Mouse (Mus musculus) liver, embryonic 16.5 days (tissue): ENCODE measurements at regions not wholly inside any gene's neighbourhood (a gene's known extent, or its start where the extent isn't known, plus 50 kb on each side); places are given as distances from the start of the nearest gene placed in this dataset.

ENCODE experiments used
- ATAC-seq: fragments of 200-750 bp; cut with Nextera tagmentation; 2 replicates; pipeline ENCODE4 v1.8.0; 2017; ENCODE audit warnings: low read depth, mild to moderate bottlenecking, moderate number of reproducible peaks, moderate library complexity
- H3K27ac ChIP-seq: fragments of 300-500 bp; sonication (generic); 2 replicates; pipeline ENCODE4 v1.5.1; 2014; ENCODE audit warnings: mild to moderate bottlenecking, low read length
- H3K27me3 ChIP-seq: fragments of 300-500 bp; sonication (generic); 2 replicates; pipeline ENCODE4 v1.6.1; 2014; ENCODE audit warnings: low read depth, low read length, mixed read lengths; ENCODE audit not compliant: control insufficient read depth, insufficient read depth
- H3K36me3 ChIP-seq: fragments of 300-500 bp; sonication (generic); 2 replicates; pipeline ENCODE4 v1.6.1; 2014; ENCODE audit warnings: mild to moderate bottlenecking; ENCODE audit not compliant: control insufficient read depth, insufficient read depth
- H3K4me1 ChIP-seq: fragments of 300-500 bp; sonication (generic); 2 replicates; pipeline ENCODE4 v1.6.1; 2014; ENCODE audit warnings: low read depth, low read length, mixed read lengths; ENCODE audit not compliant: control insufficient read depth
- H3K4me2 ChIP-seq: fragments of 300-500 bp; sonication (generic); 2 replicates; pipeline ENCODE4 v1.6.1; 2014; ENCODE audit warnings: low read depth, low read length, mixed read lengths
- H3K4me3 ChIP-seq: fragments of 300-500 bp; sonication (generic); 2 replicates; pipeline ENCODE4 v1.5.1; 2014; ENCODE audit warnings: low read depth, mild to moderate bottlenecking, low read length
- H3K9ac ChIP-seq: fragments of 300-500 bp; sonication (generic); 2 replicates; pipeline ENCODE4 v1.6.1; 2014; ENCODE audit warnings: low read depth, low read length
- H3K9me3 ChIP-seq: fragments of 300-500 bp; sonication (generic); replicated peaks from 2 replicates; pipeline ENCODE4 v1.6.1; 2016; ENCODE audit warnings: low read length; ENCODE audit not compliant: control insufficient read depth
- WGBS: fragments of 180-500 bp; shearing (Covaris S2); extraction: QIAGEN DNeasy Blood & Tissue Kit; methylation state at CpG from one replicate; pipeline ENCODE4 v1.1.7; 2014; ENCODE audit not compliant: insufficient replicate concordance; 5-methylcytosine and 5-hydroxymethylcytosine counted together

DNA sequence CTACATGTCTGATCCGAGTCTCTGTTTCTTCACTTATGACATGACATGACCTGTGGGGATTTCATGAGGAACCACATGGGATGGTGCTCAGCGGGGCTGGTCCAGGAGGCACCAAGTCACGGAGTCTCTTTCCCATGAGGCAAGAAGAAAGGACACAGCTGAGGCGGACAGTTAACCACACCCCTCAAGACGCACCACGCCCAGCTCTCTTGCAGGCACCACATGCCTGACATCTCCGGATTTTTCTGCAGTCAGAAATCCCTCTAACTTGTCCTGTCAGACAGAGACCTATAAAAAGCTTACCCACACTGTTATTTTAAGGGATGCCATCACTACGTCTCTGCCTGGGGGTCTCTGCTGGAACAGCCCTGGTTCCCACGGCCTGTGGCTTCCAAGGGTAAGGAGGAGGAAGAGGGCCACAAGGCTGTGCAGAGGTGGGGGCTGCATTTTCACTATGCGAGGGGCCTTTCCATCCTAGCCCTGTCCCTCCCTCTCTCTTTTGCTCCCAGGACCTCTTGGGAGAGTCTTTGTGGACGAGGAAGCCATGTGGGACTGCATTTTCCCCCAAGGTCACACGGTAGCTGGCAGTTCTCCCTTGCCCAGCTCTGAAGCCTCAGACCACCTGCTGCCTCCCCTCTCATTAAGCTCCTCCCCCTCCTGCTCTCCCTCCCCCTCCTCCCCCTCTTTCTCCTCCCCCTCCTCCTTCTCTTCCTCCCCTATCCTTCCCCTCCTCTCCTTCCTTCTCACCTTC, 154.6 kb upstream of the Gm26897 start:
- H3K4me1 ChIP-seq = no peaks in the 10 kb centered on the region
- H3K36me3 ChIP-seq = no peaks in the 10 kb centered on the region
- no peak overlapping the region for H3K9ac ChIP-seq
- H3K9me3 ChIP-seq = no peaks in the 10 kb centered on the region
- ATAC-seq = no peak
- no peak overlapping the region for H3K4me2 ChIP-seq
- no peak overlapping the region for H3K4me3 ChIP-seq
- H3K27ac ChIP-seq = no peak overlapping the region
- WGBS = 18% methylated on average over 12 of the region's 12 CpGs
- H3K27me3 ChIP-seq = peaks cover 26% of the 10 kb centered on the region

DNA sequence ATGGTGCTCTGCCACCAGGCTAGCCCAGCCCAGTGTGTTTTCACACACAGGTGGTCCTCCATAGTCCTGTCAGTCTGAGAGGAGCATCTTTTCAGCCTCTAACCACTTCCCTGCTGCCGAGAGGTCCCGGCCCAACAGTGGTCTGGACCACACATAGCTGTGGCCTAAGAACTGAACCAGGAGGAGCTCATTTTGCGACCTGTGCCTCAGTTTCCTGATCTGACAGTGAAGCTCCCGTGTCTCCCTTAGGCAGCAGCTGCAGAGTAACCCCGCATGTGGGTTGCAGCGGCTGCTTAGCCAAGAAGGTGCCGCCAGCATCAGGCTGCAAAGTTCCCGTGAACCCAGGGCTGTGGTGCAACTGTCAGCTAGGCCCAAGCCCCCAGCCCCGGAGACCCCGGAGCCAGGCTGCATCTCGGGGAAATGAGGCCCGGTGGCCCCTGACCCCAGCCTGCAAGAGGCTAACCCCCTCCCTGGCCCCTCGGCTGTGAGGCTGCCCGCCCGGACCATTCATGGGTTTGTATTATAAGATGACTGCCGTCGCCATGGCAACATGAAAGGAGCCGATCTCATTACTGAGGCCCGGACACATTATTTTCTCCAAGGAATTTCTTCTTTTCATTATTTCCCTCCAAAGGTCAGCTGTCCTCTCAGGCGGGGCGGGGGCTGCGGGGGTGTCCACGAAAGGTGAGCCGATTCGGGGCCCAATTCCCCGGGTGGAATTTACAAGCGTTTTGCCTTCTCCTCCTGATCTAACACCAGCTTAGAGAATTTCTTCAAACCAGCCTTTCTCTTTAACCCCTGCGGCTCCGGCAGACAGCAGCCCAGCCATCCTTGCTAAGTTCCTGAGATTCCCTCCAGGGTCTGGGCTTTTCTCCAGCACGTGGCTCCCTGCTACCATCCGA, 152.6 kb upstream of the Gm26897 start:
- no peak for ATAC-seq
- Histone ChIP-seq H3K27me3 (peaks cover 26% of the 10 kb centered on the region), H3K4me2 (no peak overlapping the region)

DNA sequence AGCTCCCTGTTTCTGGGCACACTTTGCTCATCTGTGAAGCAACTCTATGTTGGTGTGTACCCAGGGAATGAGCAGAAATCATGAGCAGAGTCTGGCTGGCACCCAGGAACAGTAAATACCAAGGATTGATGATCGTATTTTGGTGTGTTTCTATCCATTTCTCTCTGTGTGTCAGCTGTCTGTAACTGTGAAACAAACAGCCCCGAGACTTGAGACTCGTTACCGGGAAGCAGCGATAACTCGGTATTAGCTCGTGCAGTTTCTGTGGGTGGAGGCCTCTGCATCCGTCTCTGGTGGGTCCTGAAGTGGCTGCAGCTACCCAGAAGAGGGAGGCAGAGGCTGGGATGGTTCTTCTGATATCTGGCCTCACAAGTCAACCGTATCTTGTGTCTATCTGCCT, 151.7 kb upstream of the Gm26897 start:
- no peaks in the 10 kb centered on the region for H3K4me1 ChIP-seq
- no peak for ATAC-seq
- peaks cover 26% of the 10 kb centered on the region for H3K27me3 ChIP-seq
- no peak overlapping the region for H3K4me2 ChIP-seq
- H3K9me3 ChIP-seq = no peaks in the 10 kb centered on the region
- H3K27ac ChIP-seq = no peak overlapping the region
- no peak overlapping the region for H3K9ac ChIP-seq
- 46% methylated on average over 9 of the region's 9 CpGs for WGBS
- no peak overlapping the region for H3K4me3 ChIP-seq
- no peaks in the 10 kb centered on the region for H3K36me3 ChIP-seq

More for the DNA sequence above, 152.6 kb upstream of the Gm26897 start:
- Histone ChIP-seq H3K36me3 (no peaks in the 10 kb centered on the region), H3K4me3 (no peak overlapping the region), H3K9ac (no peak overlapping the region), H3K4me1 (no peaks in the 10 kb centered on the region), H3K27ac (no peak overlapping the region), H3K9me3 (no peaks in the 10 kb centered on the region)
- WGBS = 7% methylated on average over 31 of the region's 31 CpGs

DNA sequence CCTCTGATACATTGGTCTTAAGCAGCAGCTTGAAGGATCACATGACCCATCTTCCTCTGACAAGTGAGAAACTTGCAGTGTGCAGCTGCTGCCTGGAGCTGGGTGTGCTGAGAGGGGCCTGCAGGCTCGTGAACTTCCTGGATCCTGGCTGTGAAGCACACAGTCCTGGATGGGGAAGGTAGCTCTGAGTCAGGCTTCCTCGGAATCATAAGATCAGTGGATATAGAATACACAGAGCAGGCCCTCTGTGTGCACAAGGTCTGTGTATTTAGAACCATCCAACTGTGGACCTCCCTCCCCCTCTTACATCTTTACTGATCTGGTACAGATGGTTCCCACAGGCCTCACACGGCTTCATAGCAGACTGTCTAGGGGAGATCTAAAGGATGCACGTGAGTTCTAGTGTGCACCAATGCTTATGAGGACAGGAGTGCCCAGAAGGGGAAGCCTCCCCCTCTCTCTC, 143.1 kb upstream of the Gm26897 start:
- no peak for ATAC-seq
- no peak overlapping the region for H3K9ac ChIP-seq

DNA sequence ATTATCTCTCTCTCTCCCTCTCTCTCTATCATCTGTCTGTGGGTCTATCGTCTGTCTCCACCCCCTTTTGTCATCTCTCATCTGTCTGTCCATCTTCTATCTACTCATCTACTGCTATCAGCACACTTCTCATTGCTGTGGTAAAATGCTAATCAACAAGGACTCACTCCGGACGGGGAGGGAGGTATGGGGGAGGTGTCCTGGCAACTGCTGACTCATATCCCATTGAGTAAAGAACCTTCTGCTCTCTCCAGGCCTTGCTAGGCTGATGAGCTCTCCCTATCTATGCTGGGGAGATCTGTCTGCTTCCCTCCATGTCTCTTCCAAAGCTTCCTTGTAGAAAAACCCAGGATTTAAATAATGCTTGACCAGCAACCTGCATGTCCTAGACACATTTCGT, 140.9 kb upstream of the Gm26897 start:
- Histone ChIP-seq H3K4me3 (no peak overlapping the region), H3K4me1 (no peaks in the 10 kb centered on the region), H3K27ac (no peak overlapping the region), H3K9me3 (no peaks in the 10 kb centered on the region), H3K36me3 (no peaks in the 10 kb centered on the region), H3K4me2 (no peak overlapping the region), H3K27me3 (no peaks in the 10 kb centered on the region), H3K9ac (no peak overlapping the region)
- 26% methylated on average over 4 of the region's 4 CpGs for WGBS
- ATAC-seq = no peak

More for the DNA sequence above, 143.1 kb upstream of the Gm26897 start:
- Histone ChIP-seq H3K4me3 (no peak overlapping the region), H3K27ac (no peak overlapping the region), H3K4me2 (no peak overlapping the region), H3K27me3 (no peaks in the 10 kb centered on the region), H3K4me1 (no peaks in the 10 kb centered on the region), H3K36me3 (no peaks in the 10 kb centered on the region), H3K9me3 (no peaks in the 10 kb centered on the region)
- 9% methylated on average over 4 of the region's 4 CpGs for WGBS

DNA sequence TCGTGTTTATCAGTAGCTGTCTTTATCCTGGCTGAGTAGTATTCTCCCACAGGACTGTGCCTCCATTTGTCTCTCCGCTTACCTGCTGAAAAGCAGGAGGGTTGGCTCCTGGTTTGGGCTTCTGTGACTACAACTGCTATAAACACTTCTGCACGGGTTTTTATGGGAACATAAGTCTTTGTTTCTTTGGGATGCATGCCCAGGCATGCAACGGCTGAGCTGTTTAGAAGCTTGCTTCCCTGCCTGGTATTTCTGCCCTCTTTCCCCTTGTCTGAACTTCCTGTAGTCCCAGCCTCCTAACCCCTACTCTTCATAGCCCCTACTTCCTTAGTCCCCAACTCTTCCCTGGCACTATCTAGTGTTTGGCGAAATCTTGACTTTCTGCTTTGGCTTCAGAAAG, 139.6 kb upstream of the Gm26897 start:
- Histone ChIP-seq H3K9me3 (no peaks in the 10 kb centered on the region), H3K36me3 (no peaks in the 10 kb centered on the region), H3K27ac (no peak overlapping the region), H3K4me1 (no peaks in the 10 kb centered on the region), H3K4me3 (no peak overlapping the region), H3K27me3 (no peaks in the 10 kb centered on the region), H3K9ac (no peak overlapping the region), H3K4me2 (no peak overlapping the region)
- WGBS = 52% methylated on average over 5 of the region's 5 CpGs
- no peak for ATAC-seq

DNA sequence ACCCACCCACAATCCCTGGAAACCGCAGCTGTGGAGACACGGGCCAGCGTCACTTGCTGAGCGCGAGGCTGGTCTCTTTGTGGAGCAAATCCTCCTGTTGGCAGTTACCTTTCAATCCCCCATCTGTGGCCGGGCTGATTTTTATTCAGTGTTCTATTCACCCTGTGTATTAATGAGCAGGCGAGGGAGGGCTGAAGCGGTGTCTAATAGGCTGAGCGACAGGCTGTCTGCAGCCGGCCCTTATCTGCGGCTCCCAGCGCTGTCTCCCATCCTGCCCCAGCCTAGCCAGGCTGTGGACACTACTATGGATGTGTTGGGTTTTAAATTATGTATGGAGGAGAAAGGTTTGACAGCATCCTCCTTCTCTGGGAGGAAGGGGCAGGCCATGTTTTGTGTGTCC, 138.3 kb upstream of the Gm26897 start:
- Histone ChIP-seq H3K9ac (no peak overlapping the region), H3K4me3 (no peak overlapping the region), H3K4me2 (no peak overlapping the region), H3K36me3 (no peaks in the 10 kb centered on the region), H3K27ac (no peak overlapping the region), H3K27me3 (no peaks in the 10 kb centered on the region), H3K9me3 (no peaks in the 10 kb centered on the region), H3K4me1 (no peaks in the 10 kb centered on the region)
- no peak for ATAC-seq
- 34% methylated on average over 12 of the region's 12 CpGs for WGBS

DNA sequence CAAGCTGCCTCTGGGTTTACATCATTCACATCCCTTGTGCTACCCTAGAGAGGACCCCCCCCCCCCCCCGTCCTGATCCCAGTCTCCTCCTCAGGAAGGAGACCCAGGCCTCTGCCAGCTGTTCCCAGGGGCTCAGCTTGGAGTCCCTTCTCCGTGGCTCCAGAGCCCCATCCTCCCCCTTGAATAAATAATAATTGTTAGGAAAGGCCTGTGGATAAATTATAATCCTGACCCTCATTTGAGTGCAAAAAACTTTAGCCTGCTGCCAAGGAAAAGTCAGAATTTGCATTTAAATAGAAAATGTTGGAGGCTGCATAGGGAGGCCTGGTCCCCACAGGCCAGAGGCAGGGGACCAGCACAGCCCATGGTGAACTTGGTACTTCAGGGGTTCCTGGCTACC, 136.0 kb upstream of the Gm26897 start:
- H3K4me2 ChIP-seq = no peak overlapping the region
- H3K4me1 ChIP-seq = no peaks in the 10 kb centered on the region
- no peak overlapping the region for H3K27ac ChIP-seq
- 51% methylated on average over 2 of the region's 2 CpGs for WGBS
- H3K9me3 ChIP-seq = no peaks in the 10 kb centered on the region
- no peak overlapping the region for H3K9ac ChIP-seq
- H3K36me3 ChIP-seq = no peaks in the 10 kb centered on the region
- no peak overlapping the region for H3K4me3 ChIP-seq
- H3K27me3 ChIP-seq = no peaks in the 10 kb centered on the region
- ATAC-seq = no peak
